Mouse (Mus musculus): Measurements from ENCODE around the gene Lrmda. TPM values are rescaled to one million over a fixed set of nuclear protein-coding genes. Genes with fewer than 3 reads are reported as not detected.

Gene Lrmda
- polyA plus RNA-seq, 1 experiment: 0.14 TPM

DNA sequence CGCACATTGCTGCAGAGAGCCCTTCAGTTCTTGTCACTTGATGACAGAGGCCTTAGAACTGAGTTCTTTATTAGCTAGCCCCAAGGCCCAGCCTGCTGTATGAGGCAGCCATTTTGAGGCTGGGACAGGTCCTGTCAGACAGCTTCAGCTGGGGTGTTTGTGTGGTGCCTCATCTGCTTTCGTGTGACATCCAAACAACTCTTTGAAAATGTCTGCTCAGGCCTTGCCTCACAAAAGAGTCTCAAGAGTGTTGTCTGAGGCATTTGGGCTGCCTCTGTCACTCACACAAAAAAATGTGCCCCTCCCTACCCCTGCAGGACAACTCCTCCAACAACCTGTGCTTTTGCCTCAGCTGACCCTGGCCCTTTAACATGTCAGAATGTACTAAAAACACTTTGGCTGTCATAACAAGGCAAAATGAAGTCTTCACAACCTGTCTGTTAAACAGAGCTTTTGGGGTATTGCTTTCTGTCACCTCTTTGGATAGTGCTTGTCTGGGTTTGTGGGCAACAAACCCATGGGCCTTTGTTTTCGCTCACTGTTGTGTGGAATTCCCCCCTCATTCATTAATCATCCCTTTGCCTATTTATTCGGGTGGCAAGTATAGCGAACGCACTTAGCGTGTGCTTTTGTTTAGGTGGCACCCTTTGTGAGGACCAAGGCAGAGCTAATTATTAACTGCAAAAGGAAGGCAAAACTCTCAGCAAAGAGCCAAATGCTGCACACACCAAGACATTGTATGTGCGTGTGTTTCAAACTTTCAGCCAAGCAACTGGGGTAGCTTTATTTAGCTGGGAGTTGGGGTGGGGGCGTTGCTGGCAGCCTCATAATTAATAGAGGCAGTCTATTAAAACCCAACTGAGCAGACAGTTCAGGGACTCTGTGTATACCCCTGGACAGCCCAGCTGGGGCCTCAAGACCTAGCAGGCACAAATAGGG is 660.5 kb downstream of the Lrmda start:
- no peak for DNase-seq (ENCODE audit: extremely low spot score in 1 of 2, low spot score in 1 of 2)

DNA sequence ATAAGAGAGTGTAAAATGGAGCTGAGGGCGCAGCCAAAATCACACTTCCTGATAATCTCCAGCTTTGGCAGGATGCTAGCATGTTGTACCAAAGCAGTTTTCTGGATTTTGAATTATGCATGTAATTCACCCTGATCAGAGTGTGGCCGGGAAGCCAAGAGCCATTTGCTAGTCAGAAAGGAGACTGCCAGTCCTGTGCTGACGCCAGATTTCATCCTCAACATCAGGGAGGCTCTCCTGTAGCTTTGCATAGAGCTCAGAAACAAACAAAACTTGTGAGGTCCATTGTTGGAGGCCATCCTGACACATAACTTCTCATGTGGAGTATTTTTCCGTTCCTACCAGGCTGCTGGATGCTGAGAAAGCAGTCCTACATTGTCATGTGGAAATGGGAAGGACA is 667.4 kb downstream of the Lrmda start:
- peak in 1 of 2 experiments; percentile 1 for DNase-seq (ENCODE audit: extremely low spot score in 1 of 2, low spot score in 1 of 2)

DNA sequence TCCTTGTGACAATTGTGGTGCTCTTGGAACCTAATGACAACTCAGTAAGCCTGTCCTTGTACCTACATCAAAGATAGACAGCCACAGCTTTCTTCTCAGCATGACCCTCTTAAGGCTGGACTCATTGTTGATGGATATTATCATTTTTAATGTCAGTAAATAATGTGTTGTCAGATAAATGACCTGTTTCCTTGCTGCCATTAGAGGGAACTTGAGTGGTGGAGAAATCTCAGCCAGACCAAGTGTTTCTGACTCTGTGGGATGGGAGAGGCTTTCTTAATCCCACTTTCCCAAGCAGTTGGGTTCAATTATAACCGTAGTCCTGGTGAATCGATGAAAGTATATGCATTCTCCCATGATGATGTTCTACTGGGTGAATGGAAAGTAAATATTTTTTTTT is 668.9 kb downstream of the Lrmda start:
- DNase-seq (ENCODE audit: extremely low spot score in 1 of 2, low spot score in 1 of 2): no peak

GRCm38 (mm10) chr14:22695448-22695847 is 675.9 kb downstream of the Lrmda start:
- no peak for DNase-seq (ENCODE audit: extremely low spot score in 1 of 2, low spot score in 1 of 2)

DNA sequence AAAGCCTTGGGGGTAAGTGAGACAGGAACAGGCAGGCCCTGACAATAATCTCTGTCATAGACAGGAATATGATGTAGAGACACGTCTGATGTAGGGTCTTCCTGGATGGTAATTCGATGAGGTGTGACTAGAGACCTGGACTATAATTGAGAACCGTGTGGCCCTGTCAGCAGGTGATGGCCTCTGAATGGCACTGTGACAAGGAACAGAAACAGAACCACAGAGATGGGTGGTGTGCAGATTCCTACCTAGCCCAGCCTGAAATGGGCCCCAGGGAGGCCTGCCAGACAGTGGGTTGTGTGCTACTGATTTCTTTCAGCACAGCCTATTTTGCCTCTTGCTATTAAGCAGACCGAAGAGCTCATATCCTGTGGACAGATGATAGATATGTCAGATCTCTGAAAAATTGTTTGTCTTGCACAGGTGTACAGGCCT is 676.4 kb downstream of the Lrmda start:
- no peak for DNase-seq (ENCODE audit: extremely low spot score in 1 of 2, low spot score in 1 of 2)

DNA sequence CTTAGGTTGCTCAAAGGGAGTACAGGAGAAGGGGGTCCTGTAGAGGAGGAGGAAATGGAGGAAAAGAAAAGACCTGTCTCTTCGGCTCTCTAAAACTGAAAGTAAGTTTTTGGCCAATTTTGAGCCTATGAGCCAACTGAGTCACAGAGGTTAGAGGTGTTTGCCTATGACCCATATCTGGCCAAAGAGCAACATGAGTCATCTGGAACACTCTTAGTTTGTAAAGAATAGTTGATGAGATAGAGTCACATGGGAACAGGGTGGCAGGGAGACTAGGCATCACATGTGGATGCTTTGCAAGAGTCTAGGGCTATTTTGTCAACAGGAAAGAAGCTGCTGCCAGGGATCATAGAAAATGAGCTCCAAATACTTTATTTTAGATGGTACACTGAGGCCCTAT is 680.7 kb downstream of the Lrmda start:
- DNase-seq (ENCODE audit: extremely low spot score in 1 of 2, low spot score in 1 of 2): no peak

GRCm38 (mm10) chr14:22700690-22701089 is 681.2 kb downstream of the Lrmda start:
- no peak for DNase-seq (ENCODE audit: extremely low spot score in 1 of 2, low spot score in 1 of 2)

- DNase-seq (ENCODE audit: extremely low spot score in 1 of 2, low spot score in 1 of 2): no peak
Measured at GRCm38 (mm10) chr14:22707958-22708701, 688.6 kb downstream of the Lrmda start.

DNA sequence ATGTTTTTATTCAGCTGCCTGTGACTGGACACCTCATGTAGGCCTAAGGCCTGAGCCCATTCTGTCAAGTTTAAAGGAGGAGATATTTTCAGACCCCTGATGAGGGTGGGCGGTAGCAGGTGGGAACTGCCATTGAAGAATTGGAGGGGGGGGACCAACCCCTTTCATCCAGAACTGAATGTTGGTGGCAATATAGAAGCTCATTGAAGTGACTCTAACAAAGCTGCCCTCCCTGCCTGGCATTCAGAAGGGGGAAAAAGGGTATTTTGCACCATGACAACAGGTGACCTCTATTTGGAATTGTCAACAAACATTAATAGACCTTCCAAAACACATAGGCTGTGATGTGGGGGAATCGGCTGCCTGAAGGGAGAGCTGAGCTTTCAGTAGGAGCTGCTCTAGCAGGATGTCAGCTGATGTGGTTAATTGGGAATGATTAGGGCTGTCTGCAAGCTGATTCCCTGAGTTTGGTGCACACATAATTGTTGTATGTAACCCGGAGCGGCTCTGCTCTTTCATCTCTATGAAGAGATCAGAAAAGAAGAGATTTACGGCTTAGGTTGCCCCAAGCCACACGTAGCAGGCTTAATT is 690.7 kb downstream of the Lrmda start:
- no peak for DNase-seq (ENCODE audit: extremely low spot score in 1 of 2, low spot score in 1 of 2)

GRCm38 (mm10) chr14:22712388-22712787 is 692.9 kb downstream of the Lrmda start:
- no peak for DNase-seq (ENCODE audit: extremely low spot score in 1 of 2, low spot score in 1 of 2)

GRCm38 (mm10) chr14:22715581-22716378 is 696.3 kb downstream of the Lrmda start:
- DNase-seq (ENCODE audit: extremely low spot score in 1 of 2, low spot score in 1 of 2): no peak

- no peak for DNase-seq (ENCODE audit: extremely low spot score in 1 of 2, low spot score in 1 of 2)
Measured at GRCm38 (mm10) chr14:22719968-22720367, 700.5 kb downstream of the Lrmda start.

- no peak for DNase-seq (ENCODE audit: extremely low spot score in 1 of 2, low spot score in 1 of 2)
Measured at GRCm38 (mm10) chr14:22721845-22722244, 702.3 kb downstream of the Lrmda start.

DNA sequence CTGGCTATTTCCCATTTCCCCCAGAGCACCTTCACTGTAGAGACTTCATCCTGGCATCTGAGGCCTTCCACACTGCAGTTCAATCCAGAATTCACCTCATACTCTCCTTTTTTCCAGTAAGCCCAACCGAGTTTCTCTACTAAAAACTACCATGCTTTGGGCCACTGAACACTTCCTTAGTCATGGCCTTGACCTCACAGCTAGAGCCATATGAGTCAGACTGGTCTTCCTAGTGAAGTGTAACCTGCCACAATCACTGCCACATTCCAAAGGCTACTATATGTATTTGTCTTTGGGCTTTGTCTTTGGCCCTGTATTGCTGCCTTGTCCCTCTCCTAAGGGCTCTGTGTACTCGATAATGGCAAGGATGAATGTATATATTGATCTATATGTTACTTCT is 708.0 kb downstream of the Lrmda start:
- no peak for DNase-seq (ENCODE audit: extremely low spot score in 1 of 2, low spot score in 1 of 2)

GRCm38 (mm10) chr14:22728611-22729223 is 709.2 kb downstream of the Lrmda start:
- peak in 1 of 2 experiments; percentile 16 for DNase-seq (ENCODE audit: extremely low spot score in 1 of 2, low spot score in 1 of 2)

DNA sequence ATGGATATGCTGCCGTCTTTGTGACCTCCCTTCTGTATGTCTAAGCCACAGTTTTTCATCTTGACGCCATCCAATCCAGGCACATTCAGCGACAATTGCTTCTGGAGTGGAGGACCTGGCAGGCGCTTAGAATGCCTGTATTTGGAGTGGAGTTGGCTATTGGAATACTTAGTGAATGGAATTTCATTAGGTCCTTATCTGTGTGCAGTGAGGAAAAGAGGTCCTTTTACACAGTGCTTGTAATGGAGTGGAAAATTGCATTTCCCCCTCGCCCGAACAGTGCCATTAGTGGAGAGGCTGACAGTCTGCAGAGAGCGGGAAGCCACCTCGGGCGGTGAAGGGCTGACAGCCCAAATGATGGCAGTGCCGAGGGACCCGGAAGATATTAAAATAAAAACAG is 719.1 kb downstream of the Lrmda start:
- DNase-seq (ENCODE audit: extremely low spot score in 1 of 2, low spot score in 1 of 2): no peak

DNA sequence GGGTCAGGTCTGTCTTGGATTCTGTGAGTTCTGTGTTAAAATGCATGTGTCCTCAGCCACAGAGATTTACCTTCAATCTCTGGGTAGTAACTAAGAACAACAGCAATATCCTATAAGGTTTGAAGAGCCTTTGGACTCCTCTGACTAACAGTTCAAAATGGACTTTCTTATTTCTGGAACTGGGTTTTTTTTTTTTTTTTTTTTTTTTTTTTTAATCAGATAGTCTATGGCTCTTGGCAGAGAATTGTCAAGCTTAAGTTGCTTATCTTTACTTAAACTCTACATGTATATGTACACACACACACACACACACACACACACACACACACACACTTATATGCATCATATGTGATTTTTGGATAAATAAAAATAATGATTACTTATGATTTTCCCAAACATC is 723.0 kb downstream of the Lrmda start:
- no peak for DNase-seq (ENCODE audit: extremely low spot score in 1 of 2, low spot score in 1 of 2)

GRCm38 (mm10) chr14:22743264-22743663 is 723.8 kb downstream of the Lrmda start:
- DNase-seq (ENCODE audit: extremely low spot score in 1 of 2, low spot score in 1 of 2): no peak

DNA sequence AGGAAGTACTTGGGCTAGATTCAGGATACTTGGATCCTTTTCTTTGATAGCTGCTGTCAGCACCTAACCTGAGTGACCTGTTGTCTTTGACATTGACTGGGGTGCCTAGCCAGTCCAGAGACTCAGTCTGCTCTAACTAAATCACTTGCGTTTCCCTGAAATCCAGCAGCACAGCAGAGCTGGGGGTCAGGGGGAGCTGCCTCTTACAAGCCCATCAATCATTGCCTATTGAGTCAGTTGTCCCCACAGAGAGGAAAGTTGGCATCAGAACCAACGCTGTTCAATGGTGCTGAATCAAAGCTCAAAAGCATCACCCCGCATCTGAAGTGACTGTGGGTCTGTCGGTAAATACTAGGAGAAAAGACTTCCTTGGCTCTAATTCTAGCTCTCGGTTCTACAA is 725.2 kb downstream of the Lrmda start:
- no peak for DNase-seq (ENCODE audit: extremely low spot score in 1 of 2, low spot score in 1 of 2)

- no peak for DNase-seq (ENCODE audit: extremely low spot score in 1 of 2, low spot score in 1 of 2)
Measured at GRCm38 (mm10) chr14:22745263-22745881, 725.9 kb downstream of the Lrmda start.

Measured in frontal cortex, adult 2 months (tissue).